Mouse (Mus musculus): Measurements from ENCODE around the gene Adam11. TPM values are rescaled to one million over a fixed set of nuclear protein-coding genes. Genes with fewer than 3 reads are reported as not detected.

Adam11 gene
- polyA plus RNA-seq, 1 experiment = 30.2 TPM

DNA sequence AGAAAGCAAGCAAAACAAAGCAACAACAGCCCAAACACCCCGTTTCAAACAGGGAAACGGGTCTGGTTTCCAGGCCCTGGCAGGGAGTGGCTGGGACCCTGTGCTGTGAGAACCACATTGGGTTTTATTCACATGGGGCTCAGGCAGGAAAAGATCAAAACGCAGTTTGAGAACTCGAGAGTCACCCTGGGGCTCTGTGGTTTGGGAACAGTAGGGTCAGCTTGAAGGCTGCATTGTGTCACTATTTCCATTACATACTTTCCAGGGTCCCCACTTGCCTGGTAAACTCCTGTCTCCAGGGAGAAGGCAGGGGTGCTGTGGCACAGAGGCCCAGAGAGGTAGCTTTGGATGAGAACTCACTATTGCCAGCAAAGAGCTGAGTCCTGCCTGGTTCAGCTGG lies 65.9 kb downstream of the Adam11 start:
- DNase-seq = no peak
- Histone ChIP-seq H3K4me3 (ENCODE audit: control insufficient read depth, insufficient read depth, low read length) (no peak overlapping the region), H3K36me3 (ENCODE audit: control insufficient read depth, insufficient read depth, low read length) (no peaks in the 10 kb centered on the region), H3K27me3 (ENCODE audit: control insufficient read depth, insufficient read depth, low read length) (no peaks in the 10 kb centered on the region), H3K4me1 (replicated peaks; ENCODE audit: control insufficient read depth, insufficient read depth, low read length) (no peaks in the 10 kb centered on the region), H3K27ac (ENCODE audit: control insufficient read depth, insufficient read depth, low read length) (no peak overlapping the region)
- TF ChIP-seq POLR2A (IDR thresholded peaks at IDR 0.05; ENCODE audit: control insufficient read depth, extremely low read depth, insufficient read depth, low read length, poor library complexity) = no peak
- TF ChIP-seq CTCF (IDR thresholded peaks at IDR 0.05; ENCODE audit: borderline replicate concordance, control insufficient read depth, extremely low read depth, insufficient read depth, low read length, poor library complexity) = no peak
- WGBS = 51% methylated on average over 4 of the region's 4 CpGs

Other genes with a start within 250 kb of the Adam11 start
- 34.5 and 36.3 TPM in 2 replicates for gene Gpatch8, start 205.0 kb upstream of the Adam11 start, polyA plus RNA-seq (2012; rRNA removed)
- 0.71 TPM in 1 of 2 replicates, not detected in the other for gene Gm11627, start 182.0 kb upstream of the Adam11 start, polyA plus RNA-seq (2012; rRNA removed)
- gene Fzd2, start 157.0 kb upstream of the Adam11 start, polyA plus RNA-seq (2012; rRNA removed) = 7.2 and 10.2 TPM in 2 replicates
- not detected in 2 replicates for gene Meioc, start 97.7 kb upstream of the Adam11 start, polyA plus RNA-seq (2012; rRNA removed)
- gene Ccdc43, start 63.7 kb upstream of the Adam11 start, polyA plus RNA-seq (2012; rRNA removed) = 8.7 and 9.6 TPM in 2 replicates
- 1.4 and 1.7 TPM in 2 replicates for gene Gjc1, start 58.3 kb downstream of the Adam11 start, polyA plus RNA-seq (2012; rRNA removed)
- 0.36 and 1.4 TPM in 2 replicates for gene Higd1b, start 74.4 kb downstream of the Adam11 start, polyA plus RNA-seq (2012; rRNA removed)
- 215 and 245 TPM in 2 replicates for gene Eftud2, start 119.5 kb downstream of the Adam11 start, polyA plus RNA-seq (2012; rRNA removed)
- 0.28 TPM in 1 of 2 replicates, not detected in the other for gene Ccdc103, start 119.8 kb downstream of the Adam11 start, polyA plus RNA-seq (2012; rRNA removed)
- gene Fam187a, start 123.7 kb downstream of the Adam11 start, polyA plus RNA-seq (2012; rRNA removed) = not detected in 2 replicates
- 0.94 and 1.1 TPM in 2 replicates for gene Gfap, start 139.5 kb downstream of the Adam11 start, polyA plus RNA-seq (2012; rRNA removed)
- 45.1 and 60.0 TPM in 2 replicates for gene Kif18b, start 163.7 kb downstream of the Adam11 start, polyA plus RNA-seq (2012; rRNA removed)
- gene C1ql1, start 185.2 kb downstream of the Adam11 start, polyA plus RNA-seq (2012; rRNA removed) = 0.08 and 0.20 TPM in 2 replicates

Measured in thymus, adult 2 months (tissue).